In genomic region chr4:125890510-125890909, GRCm38 (mm10) we compare ENCODE assay signal across 14 mouse cellular contexts.
A peak's percentile ranks its signal among the peaks of the same experiment; 100 is the strongest.
DNase-seq lines count a peak whose midpoint lies in the region; ATAC-seq and TF ChIP-seq lines count a peak whose summit lies in the region.
"Had no signal": no experiment of that assay in that cellular context is flagged by ENCODE, and none has a peak within 500 bp of the region (broad histone marks: within the 10 kb centered on the region; RNA-seq: fewer than 3 reads in every experiment).

No protein-coding gene starts in this region.

- WGBS in kidney, postnatal 0 days = 69% methylated on average over 4 of the region's 4 CpGs
- WGBS in kidney, embryonic 16.5 days = 54% methylated on average over 4 of the region's 4 CpGs

- peak; percentile 52 for TF ChIP-seq CTCF in kidney, postnatal 0 days (IDR thresholded peaks at IDR 0.05; ENCODE audit: low read depth)

- no peak overlapping the region for H3K9ac ChIP-seq in kidney, postnatal 0 days (ENCODE audit: low read depth, low read length)
- H3K9ac ChIP-seq in kidney, embryonic 16.5 days (replicated peaks; ENCODE audit: low read length) = no peak overlapping the region
- H3K9ac ChIP-seq: hindbrain, embryonic 13.5 days; neural tube, embryonic 15.5 days had no signal

- no peak overlapping the region for H3K27ac ChIP-seq in kidney, postnatal 0 days
- no peak overlapping the region for H3K27ac ChIP-seq in kidney, embryonic 16.5 days (ENCODE audit: low read length)
- H3K27ac ChIP-seq: forebrain, embryonic 10.5 days; hindbrain, embryonic 13.5 days; neural tube, embryonic 15.5 days had no signal

- no peaks in the 10 kb centered on the region for H3K4me1 ChIP-seq in kidney, postnatal 0 days (replicated peaks; ENCODE audit: insufficient read depth, low read length)
- H3K4me1 ChIP-seq in kidney, embryonic 16.5 days (ENCODE audit: insufficient read depth, low read length) = 0 out of 2 replicates have a peak, but pooled peaks cover 3% of the 10 kb centered on the region
- H3K4me1 ChIP-seq: neural tube, embryonic 15.5 days had no signal

- H3K27me3 ChIP-seq in kidney, postnatal 0 days (ENCODE audit: insufficient read depth, low read length) = no peaks in the 10 kb centered on the region
- no peaks in the 10 kb centered on the region for H3K27me3 ChIP-seq in kidney, embryonic 16.5 days (ENCODE audit: insufficient read depth, low read length)
- H3K27me3 ChIP-seq: hindbrain, embryonic 13.5 days; neural tube, embryonic 15.5 days had no signal

- no peaks in the 10 kb centered on the region for H3K9me3 ChIP-seq in kidney, postnatal 0 days (replicated peaks; ENCODE audit: low read length)
- H3K9me3 ChIP-seq in kidney, embryonic 16.5 days (ENCODE audit: low read length) = no peaks in the 10 kb centered on the region
- H3K9me3 ChIP-seq: forebrain, embryonic 10.5 days; neural tube, embryonic 15.5 days had no signal

- no peak overlapping the region for H3K4me2 ChIP-seq in kidney, postnatal 0 days (ENCODE audit: low read length)
- H3K4me2 ChIP-seq in kidney, embryonic 16.5 days (replicated peaks; ENCODE audit: low read depth, low read length) = no peak overlapping the region
- H3K4me2 ChIP-seq: hindbrain, embryonic 13.5 days; neural tube, embryonic 15.5 days had no signal

- H3K4me3 ChIP-seq in kidney, postnatal 0 days (replicated peaks; ENCODE audit: low read depth, low read length) = no peak overlapping the region
- H3K4me3 ChIP-seq in kidney, embryonic 16.5 days (ENCODE audit: low read length) = no peak overlapping the region
- H3K4me3 ChIP-seq: forebrain, embryonic 10.5 days; hindbrain, embryonic 13.5 days; neural tube, embryonic 15.5 days had no signal

- ATAC-seq in kidney, postnatal 0 days (replicated peaks; ENCODE audit: low FRiP score, low read depth) = no peak
- no peak for ATAC-seq in kidney, embryonic 16.5 days (ENCODE audit: low FRiP score, low TSS enrichment)

- DNase-seq in kidney, postnatal 0 days (ENCODE audit: low spot score) = peak; percentile 11
- peak; percentile 3 for DNase-seq in 3T3-L1 (ENCODE audit: low read depth, low spot score)
- DNase-seq in A20 (ENCODE audit: low read depth, low spot score) = peak; percentile 40
- DNase-seq in brain, adult 2 months (ENCODE audit: low read depth, low spot score) = peak; percentile 17
- no peak for DNase-seq in cerebellum, adult 11-12 months
- no peak for DNase-seq in adrenal gland, adult 8-10 months
- DNase-seq: adrenal gland, postnatal 14 days; cerebellum, postnatal 14 days; kidney, adult 18-20 months had no signal

- H3K36me3 ChIP-seq in kidney, postnatal 0 days (ENCODE audit: insufficient read depth, low read length) = no peaks in the 10 kb centered on the region
- H3K36me3 ChIP-seq in kidney, embryonic 16.5 days (ENCODE audit: insufficient read depth, low read length) = no peaks in the 10 kb centered on the region
- H3K36me3 ChIP-seq: forebrain, embryonic 10.5 days; G1E; hindbrain, embryonic 13.5 days; neural tube, embryonic 15.5 days had no signal

Comparison
In these comparisons a context has a peak if more than half of its experiments do, and no peak if none do; other contexts are left out.
1. DNase-seq: peak in kidney, postnatal 0 days (single experiment), 3T3-L1 (single experiment), A20 (single experiment) and brain, adult 2 months (single experiment); none in cerebellum, adult 11-12 months (single experiment) and adrenal gland, adult 8-10 months (single experiment).